Mouse (Mus musculus) embryonic facial prominence, embryonic 12.5 days (tissue): ENCODE data around the gene Grhpr. TPM values are rescaled to one million over a fixed set of nuclear protein-coding genes. Genes with fewer than 3 reads are reported as not detected.

Source experiments
- polyA plus RNA-seq: library from polyadenylated mRNA; unstranded; fragments of >200 nt; fragmentation: Nextera tagmentation; extraction: Ambion mirVana; gene quantifications from 2 replicates; pipeline ENCODE4 v1.2.1, GENCODE M21; 2016

Grhpr gene
- polyA plus RNA-seq, 1 experiment from 2014 or later, result 50.6 TPM

Other genes starting within 250 kb of the Grhpr start
- gene Zcchc7, start 225.5 kb upstream of the Grhpr start, polyA plus RNA-seq, result 33.2 and 37.8 TPM in 2 replicates
- gene Zbtb5, start 31.0 kb downstream of the Grhpr start, polyA plus RNA-seq, result 38.7 TPM in 2 replicates
- 47.8 and 48.9 TPM in 2 replicates for gene Polr1e, start 37.2 kb downstream of the Grhpr start, polyA plus RNA-seq
- 18.5 and 20.4 TPM in 2 replicates for gene Fbxo10, start 103.2 kb downstream of the Grhpr start, polyA plus RNA-seq
- 195 and 207 TPM in 2 replicates for gene Tomm5, start 126.7 kb downstream of the Grhpr start, polyA plus RNA-seq
- 2.5 and 3.8 TPM in 2 replicates for gene Frmpd1, start 203.5 kb downstream of the Grhpr start, polyA plus RNA-seq